Mouse (Mus musculus): Measurements from ENCODE around the gene Slc22a14.

The Slc22a14 gene

DNA sequence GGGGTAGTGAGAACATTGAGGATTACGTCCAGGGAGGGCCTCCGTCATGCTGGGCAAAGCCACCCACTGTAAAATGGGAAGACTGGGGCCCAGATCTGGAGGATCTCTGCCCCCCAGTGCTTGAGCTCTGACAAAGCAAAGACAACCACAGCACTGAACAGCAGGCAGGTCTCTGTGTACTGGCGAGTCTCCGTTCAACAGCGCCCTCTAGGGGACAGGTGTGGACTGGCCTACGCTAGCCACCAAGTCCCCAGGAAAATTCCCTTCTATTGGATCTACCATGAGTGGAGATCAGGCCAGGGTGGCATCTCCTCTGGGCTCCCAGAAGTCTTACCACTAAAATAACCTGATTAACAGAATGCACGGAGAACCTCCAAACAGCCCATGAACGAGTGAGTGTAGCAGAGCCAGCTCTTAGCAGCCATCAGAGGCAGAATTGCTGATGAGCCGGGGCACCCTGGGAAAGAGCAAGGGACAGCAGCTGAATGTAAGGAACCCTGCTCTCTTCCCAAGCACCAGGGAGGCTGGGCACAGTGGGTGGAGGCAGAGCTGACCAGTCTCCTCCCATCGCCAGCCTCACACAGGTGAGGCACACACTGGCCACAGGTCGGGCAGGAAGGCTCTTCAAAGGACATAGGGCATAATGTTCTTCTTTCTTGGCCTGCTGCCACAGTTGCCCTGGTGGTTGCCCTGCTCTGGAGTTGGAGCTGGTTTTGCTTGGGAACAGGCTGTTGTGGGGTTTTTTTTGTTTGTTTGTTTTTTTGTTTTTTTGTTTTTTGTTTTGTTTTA lies 173.0 kb downstream of the Slc22a14 start:
- DNase-seq, result peak; percentile 18

DNA sequence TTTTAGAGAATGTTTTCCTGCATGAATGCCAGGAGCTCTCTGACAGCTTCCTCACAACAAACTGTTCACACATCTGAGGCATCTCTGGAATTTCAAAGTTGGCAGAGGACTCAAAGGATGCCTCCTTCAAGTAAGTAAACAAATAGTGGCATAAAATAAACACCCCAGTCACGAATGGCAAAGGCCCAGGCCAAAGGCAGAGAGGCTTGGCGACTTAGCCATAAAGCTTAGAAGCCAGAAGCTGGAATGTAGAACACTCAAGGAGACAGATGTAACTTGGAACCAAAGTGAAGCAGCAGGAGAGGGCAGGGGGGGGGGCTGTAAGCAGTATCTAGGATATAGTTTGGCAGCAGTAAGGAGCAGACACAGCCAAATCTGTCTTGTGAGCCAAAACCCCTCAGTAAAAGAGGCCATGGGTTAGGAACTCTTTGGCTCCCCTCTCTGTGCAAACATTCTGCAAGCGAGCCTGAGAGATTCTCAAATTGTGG lies 184.1 kb downstream of the Slc22a14 start:
- DNase-seq, result no peak

- no peak for DNase-seq
Observed at GRCm38 (mm10) chr9:119179292-119179691, 186.1 kb downstream of the Slc22a14 start.

DNA sequence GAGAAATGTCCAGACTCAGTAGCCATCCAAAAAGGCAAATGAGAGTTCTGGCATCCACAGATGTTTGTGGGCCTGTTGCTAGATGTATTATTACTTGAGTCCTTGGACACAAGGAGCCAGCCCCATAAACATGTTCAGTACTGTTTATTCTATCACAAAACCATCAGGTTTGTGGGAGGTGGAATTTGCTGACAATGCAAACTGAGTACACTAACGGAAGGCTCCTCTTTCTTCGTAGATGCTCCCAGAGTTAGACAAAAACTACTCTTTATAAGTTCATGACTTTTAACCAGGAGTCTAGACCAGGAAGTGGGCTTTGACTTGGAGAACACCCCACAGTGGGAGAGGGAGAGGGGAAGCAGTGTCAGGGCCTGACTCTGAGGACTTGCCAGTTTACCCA lies 197.7 kb downstream of the Slc22a14 start:
- no peak for DNase-seq

DNA sequence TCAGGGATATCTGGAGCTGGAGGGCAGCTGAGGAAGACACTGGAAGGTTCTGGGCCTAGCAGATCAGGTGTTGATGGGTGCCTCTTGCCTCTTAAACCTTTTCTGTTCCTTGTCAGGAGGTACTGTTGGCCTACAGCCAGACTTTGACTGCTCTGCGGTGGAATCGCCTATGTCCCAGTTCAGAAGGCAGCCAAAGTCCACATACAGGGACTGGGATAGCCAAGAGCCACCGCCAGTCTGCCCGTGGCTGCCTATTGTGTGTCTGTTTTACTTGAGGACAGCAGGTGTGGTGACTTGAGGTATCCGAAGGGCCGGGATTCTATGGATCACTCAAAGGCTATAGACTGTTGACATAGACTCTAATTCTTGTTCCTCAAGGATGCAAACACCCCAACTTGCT lies 199.8 kb downstream of the Slc22a14 start:
- no peak for DNase-seq

GRCm38 (mm10) chr9:119164743-119165142 lies 200.6 kb downstream of the Slc22a14 start:
- no peak for DNase-seq

- no peak for DNase-seq
Observed at GRCm38 (mm10) chr9:119160689-119161088, 204.7 kb downstream of the Slc22a14 start.

DNA sequence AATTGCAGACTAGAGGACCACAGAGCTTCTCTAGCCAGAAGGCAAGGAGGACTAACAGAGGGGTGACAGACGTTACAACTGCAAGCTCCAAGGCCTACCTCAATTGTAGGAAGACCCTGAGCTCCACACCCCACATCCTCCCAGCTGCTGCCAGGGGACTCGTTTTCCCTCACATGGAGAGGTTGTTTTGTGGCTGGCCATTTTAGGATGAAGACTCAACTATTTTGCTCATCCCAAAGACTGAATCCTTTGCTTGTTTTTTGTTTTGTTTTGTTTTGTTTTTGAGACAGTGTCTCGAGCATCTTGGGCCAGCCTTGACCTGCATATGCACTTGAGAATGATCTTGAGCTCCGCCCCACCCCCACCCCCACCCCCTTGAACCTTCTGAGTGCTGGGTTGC lies 206.5 kb downstream of the Slc22a14 start, which contains the start of gene Gm47289:
Gene Gm47289, plus strand, starts transcription at position 301 of the 400 bp plus-strand sequence.
- no peak for DNase-seq

DNA sequence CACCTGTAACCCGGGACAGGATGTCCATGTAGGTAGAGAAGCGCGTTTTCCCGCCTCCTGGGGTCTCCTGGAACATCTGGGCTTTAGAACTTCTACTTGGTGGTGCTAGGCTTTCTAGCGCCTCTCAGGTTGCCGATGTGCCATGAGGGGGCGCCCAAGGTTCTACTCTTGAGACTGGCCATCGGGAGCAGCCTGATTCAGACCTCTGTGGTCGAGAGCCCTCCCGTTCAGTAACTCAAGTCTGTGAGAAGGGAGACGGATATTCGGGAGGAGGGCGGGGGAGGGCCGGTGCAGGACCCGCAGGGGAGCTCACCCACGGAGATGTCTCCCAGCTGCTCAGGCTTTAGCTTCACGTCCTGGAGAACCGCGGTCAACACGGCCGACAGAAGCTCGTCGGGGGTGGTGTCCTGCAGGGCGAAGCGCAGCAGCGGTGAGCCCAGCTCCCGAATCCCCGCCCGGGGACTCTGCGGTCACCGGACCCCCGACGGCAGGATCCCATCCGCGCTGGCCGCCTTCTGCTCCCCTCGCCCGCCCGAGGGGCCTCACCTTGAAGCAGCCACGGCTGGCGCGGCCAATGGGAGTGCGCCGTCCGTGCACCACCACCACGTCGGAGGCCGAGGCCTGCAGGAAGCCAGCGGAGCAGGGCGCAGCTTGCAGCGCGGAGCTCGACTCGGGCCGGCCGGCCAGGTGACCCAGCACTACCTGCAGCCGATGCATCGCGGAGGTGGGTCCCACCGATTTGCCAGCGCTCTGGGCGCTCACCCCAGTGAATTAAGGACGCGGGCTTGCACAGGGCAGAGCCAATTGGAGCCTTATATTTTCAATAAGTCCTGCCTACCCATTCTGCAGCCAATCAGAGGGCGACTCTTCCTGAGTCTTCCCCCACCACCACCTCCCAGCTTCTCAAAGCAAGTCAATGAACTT lies 208.8 kb downstream of the Slc22a14 start, which contains the start of gene Acaa1b:
Gene Acaa1b, minus strand, starts transcription at position 816 of the 924 bp plus-strand sequence.
- peak; percentile 58 for DNase-seq

DNA sequence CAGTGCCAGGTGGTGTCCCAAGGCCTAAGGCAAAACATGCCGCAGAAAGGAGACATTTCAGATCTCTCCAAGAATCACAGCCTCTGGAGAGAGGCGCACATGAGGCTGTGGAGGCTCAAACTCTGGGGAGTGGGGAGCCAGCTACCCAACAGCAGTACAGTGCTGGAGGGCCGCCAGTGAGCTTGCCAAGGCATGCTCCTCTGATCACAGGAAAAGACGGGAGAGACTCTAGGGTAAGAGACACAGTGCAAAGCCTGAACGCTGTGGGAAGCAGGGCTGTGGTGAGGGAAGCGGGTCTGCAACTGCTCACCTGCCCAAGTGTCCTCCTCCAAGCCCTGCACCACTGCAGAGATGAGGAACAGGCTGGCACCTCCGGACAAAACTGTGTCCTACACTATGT lies 209.5 kb downstream of the Slc22a14 start:
- no peak for DNase-seq

- no peak for DNase-seq
Observed at GRCm38 (mm10) chr9:119155416-119155815, 209.9 kb downstream of the Slc22a14 start.

DNA sequence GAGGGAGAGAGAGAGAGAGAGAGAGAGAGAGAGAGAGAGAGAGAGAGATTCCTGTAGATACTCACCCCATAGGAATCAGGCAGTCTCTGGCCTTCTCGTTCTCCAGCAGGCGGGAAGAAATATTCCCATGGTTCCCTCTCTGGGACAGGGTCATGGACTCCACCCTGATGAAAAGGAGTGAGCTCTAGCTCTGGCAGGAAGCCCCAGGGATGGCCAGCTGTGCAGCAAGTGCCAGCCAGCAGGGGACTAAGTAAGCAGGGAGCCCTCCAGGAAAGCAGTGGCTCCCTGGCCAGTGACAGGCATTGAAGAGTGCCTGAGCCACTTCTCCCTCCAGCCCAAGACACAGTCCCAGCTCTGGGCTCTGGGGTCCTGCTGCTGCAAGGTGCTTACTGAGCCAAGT lies 213.6 kb downstream of the Slc22a14 start:
- DNase-seq, result no peak

- no peak for DNase-seq
Observed at GRCm38 (mm10) chr9:119149601-119150000, 215.8 kb downstream of the Slc22a14 start.

DNA sequence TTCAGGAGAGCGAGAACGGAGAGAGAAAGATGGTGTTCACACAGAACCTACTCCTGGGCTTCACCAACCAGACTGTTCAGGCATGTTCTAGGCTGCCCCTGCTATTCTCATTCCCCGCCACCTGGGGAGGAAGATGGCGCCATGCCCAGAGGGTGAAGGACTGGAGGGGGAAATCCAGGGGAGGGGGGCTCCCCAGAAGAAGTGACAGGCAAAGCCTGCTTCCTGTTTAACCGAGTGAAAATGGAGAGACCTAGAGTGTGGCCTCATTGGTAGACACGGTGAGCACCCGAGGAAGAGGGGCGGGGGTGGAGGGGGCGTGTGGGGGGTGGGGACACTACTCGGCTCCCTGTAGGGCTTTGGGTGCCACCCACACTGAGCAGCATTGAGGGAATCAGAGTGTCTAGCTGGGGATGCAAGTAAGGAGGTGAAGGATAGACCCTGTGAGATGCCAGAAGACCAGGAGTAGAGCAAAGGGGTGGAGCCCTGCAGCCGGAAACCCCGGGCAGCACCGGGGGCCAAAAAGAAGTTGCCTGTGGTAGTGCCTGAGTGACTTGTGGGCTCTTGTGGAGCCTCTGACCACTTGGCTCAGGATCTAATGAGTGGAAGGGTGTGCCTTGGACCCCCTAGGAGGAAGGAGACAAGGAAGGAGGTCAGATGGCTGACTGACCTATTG lies 219.1 kb downstream of the Slc22a14 start:
- DNase-seq, result no peak

- no peak for DNase-seq
Observed at GRCm38 (mm10) chr9:119145638-119146037, 219.7 kb downstream of the Slc22a14 start.

DNA sequence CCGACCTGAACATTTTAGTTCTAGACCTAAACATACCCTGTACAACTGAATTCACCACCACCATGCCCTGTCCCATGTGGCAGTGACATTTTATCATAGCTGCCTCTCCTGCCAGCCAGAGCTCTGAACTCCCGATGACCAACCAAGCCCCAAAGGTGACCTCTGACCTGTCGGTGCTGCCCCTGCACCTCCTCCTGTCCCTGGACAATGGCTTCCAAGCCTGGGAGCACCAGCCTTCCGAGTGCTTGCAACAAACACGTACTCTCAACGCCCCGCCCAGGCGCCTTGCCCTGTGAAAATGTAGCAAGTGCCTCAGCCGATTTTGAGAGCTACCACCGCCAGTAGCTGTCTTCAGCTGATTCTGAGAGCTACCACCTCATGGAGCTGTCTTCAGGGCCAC lies 220.2 kb downstream of the Slc22a14 start:
- DNase-seq, result no peak

DNA sequence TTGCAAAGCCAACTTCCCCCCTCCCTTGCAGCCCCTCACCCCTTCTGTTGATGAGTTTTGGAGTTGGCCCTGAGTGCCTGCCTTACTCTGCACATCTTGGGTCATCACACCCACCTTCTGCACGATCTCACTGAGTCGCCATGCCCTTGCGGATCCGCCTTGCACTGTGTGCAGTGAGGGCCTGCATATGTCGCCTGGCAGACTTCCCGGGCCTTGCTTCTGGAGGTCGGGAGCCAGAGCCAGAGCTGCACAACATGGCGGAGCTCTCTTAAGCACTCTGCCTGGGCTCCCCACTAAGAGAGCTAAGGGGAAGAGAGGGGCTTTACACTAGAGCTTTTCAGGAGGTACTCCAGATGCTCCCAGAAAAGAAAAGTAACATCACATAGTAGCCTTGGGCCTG lies 220.7 kb downstream of the Slc22a14 start:
- DNase-seq, result no peak

- DNase-seq, result no peak
Observed at GRCm38 (mm10) chr9:119143372-119143771, 222.0 kb downstream of the Slc22a14 start.

DNA sequence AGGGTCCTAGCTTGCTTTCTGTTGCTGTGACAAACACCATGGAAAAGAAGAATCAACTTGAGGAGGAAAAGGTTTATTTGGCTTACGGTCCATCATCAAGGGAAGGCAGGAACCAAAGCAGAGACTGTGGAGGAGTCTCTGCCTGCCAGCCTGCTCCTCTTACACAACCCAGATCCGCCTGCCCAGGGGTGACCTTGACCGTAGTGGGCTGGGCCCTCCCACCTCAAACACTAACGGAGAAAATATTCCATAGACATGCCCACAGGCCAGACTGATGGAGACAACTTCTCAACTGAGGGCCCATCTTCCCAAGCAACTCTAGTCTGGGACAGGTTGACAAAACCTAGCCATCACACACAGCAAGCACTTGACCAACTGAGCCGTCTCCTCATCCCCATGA lies 223.3 kb downstream of the Slc22a14 start:
- no peak for DNase-seq

- no peak for DNase-seq
Observed at GRCm38 (mm10) chr9:119138836-119139235, 226.5 kb downstream of the Slc22a14 start.

DNA sequence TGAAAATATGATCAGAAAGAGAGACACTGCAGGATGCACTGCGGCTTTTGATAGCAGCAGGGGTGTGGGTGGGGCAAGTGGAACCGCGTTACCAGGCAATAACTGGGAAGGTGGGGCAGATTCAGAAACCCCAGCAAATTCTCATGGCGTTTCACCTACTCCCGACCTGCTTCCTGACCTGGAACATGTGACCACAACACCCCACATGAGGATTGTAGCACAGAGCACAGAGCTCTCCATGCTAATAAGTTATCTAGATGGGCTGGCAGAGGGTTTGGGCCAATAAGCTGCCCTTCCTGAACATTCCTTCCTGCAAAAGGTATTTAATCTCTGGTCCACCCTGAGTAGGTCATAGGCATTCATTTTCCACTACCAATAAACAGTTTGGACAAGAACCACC lies 234.7 kb downstream of the Slc22a14 start:
- no peak for DNase-seq

- DNase-seq, result no peak
Observed at GRCm38 (mm10) chr9:119128436-119129181, 236.7 kb downstream of the Slc22a14 start.

All from right cerebral cortex, adult 18-20 months (tissue).